Mouse (Mus musculus) embryonic facial prominence, embryonic 14.5 days (tissue): ENCODE results near the gene Hebp1. TPM values are rescaled to one million over a fixed set of nuclear protein-coding genes. Genes with fewer than 3 reads are reported as not detected.

ENCODE experiments used
- ATAC-seq: fragments of 200-750 bp; cut with Nextera tagmentation; 2 replicates; pipeline ENCODE4 v1.8.0; 2017; ENCODE audit warnings: low read depth, moderate number of reproducible peaks, moderate TSS enrichment
- DNase-seq: peaks from one replicate; pipeline ENCODE4 v3.0.0-alpha.2; 2015; ENCODE audit warnings: low spot score
- H3K27ac ChIP-seq: fragments of 300-500 bp; sonication (generic); replicated peaks from 2 replicates; pipeline ENCODE4 v1.5.1; 2014; ENCODE audit warnings: low read depth, mild to moderate bottlenecking, low read length, moderate library complexity
- H3K27me3 ChIP-seq: fragments of 300-500 bp; sonication (generic); replicated peaks from 2 replicates; pipeline ENCODE4 v1.6.1; 2014; ENCODE audit warnings: low read length; ENCODE audit not compliant: control insufficient read depth, insufficient read depth
- H3K36me3 ChIP-seq: fragments of 300-500 bp; sonication (generic); 2 replicates; pipeline ENCODE4 v1.6.1; 2014; ENCODE audit warnings: low read length, mixed read lengths; ENCODE audit not compliant: control insufficient read depth, insufficient read depth
- H3K4me1 ChIP-seq: fragments of 300-500 bp; sonication (generic); 2 replicates; pipeline ENCODE4 v1.6.1; 2014; ENCODE audit warnings: antibody characterized with exemption, low read length; ENCODE audit not compliant: control insufficient read depth, insufficient read depth
- H3K4me2 ChIP-seq: fragments of 300-500 bp; sonication (generic); 2 replicates; pipeline ENCODE4 v1.6.1; 2014; ENCODE audit warnings: low read depth, mild to moderate bottlenecking, low read length, moderate library complexity, mixed read lengths
- H3K4me3 ChIP-seq: fragments of 300-500 bp; sonication (generic); 2 replicates; pipeline ENCODE4 v1.5.1; 2014; ENCODE audit warnings: low read depth, mild to moderate bottlenecking, low read length
- H3K9ac ChIP-seq: fragments of 300-500 bp; sonication (generic); 2 replicates; pipeline ENCODE4 v1.6.1; 2014; ENCODE audit warnings: low read depth, mild to moderate bottlenecking, low read length, moderate library complexity, mixed read lengths
- H3K9me3 ChIP-seq: fragments of 300-500 bp; sonication (generic); 2 replicates; pipeline ENCODE4 v1.6.1; 2016; ENCODE audit warnings: low read length; ENCODE audit not compliant: control insufficient read depth
- WGBS: fragments of 180-500 bp; shearing (Covaris S2); extraction: QIAGEN DNeasy Blood & Tissue Kit; methylation state at CpG from one replicate; pipeline ENCODE4 v1.1.7; 2014; 5-methylcytosine and 5-hydroxymethylcytosine counted together
- polyA plus RNA-seq: library from polyadenylated mRNA; unstranded; fragments of >200 nt; fragmentation: Nextera tagmentation; extraction: Ambion mirVana; gene quantifications from 2 replicates; pipeline ENCODE4 v1.2.1, GENCODE M21; 2014

The Hebp1 gene
- polyA plus RNA-seq, 1 experiment from 2014 or later: 7.4 TPM

- 68% methylated on average over 4 of the region's 4 CpGs for WGBS
- H3K36me3 ChIP-seq: no peaks in the 10 kb centered on the region
- H3K4me2 ChIP-seq: no peak overlapping the region
- no peaks in the 10 kb centered on the region for H3K4me1 ChIP-seq
- no peak overlapping the region for H3K27ac ChIP-seq
- H3K4me3 ChIP-seq: no peak overlapping the region
- ATAC-seq (no peak), DNase-seq (no peak)
- H3K9ac ChIP-seq: no peak overlapping the region
- no peaks in the 10 kb centered on the region for H3K9me3 ChIP-seq
- no peaks in the 10 kb centered on the region for H3K27me3 ChIP-seq
Observed at GRCm38 (mm10) chr6:135204869-135205268, 7.0 kb upstream of the Hebp1 start.

- H3K9me3 ChIP-seq: no peaks in the 10 kb centered on the region
- no peak overlapping the region for H3K4me2 ChIP-seq
- no peaks in the 10 kb centered on the region for H3K36me3 ChIP-seq
- H3K9ac ChIP-seq: no peak overlapping the region
- DNase-seq (no peak), ATAC-seq (no peak)
- no peaks in the 10 kb centered on the region for H3K27me3 ChIP-seq
- no peak overlapping the region for H3K4me3 ChIP-seq
- no peaks in the 10 kb centered on the region for H3K4me1 ChIP-seq
- 66% methylated on average over 6 of the region's 6 CpGs for WGBS
- no peak overlapping the region for H3K27ac ChIP-seq
Observed at GRCm38 (mm10) chr6:135203737-135204136, 5.9 kb upstream of the Hebp1 start.

DNA sequence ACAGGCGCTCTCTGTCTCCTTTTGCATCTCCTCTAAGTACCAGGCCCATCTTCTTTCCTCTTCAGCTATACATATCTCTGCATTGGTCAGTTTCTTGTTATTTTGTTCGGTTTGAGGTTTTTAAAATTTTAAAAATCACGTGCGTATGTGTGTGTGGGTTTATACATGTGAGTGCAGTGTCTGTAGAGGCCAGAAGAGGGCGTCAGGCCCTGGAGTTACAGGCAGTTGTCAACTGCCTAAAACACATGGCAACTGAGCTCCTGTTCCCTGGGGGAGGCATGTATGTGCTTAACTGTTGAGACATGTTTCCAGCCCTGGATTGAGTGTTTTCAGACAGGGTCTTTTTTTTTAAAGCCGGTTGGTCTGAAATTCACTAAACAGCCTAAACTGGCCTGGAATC lies 4.8 kb upstream of the Hebp1 start:
- WGBS: 88% methylated on average over 6 of the region's 6 CpGs
- Histone ChIP-seq H3K27ac (no peak overlapping the region), H3K27me3 (no peaks in the 10 kb centered on the region), H3K9ac (no peak overlapping the region), H3K36me3 (no peaks in the 10 kb centered on the region), H3K4me3 (no peak overlapping the region), H3K9me3 (no peaks in the 10 kb centered on the region), H3K4me2 (no peak overlapping the region), H3K4me1 (no peaks in the 10 kb centered on the region)
- ATAC-seq (no peak), DNase-seq (peak; percentile 19)

GRCm38 (mm10) chr6:135200122-135200957 lies 2.5 kb upstream of the Hebp1 start:
- no peak overlapping the region for H3K4me3 ChIP-seq
- no peak overlapping the region for H3K4me2 ChIP-seq
- H3K27me3 ChIP-seq: no peaks in the 10 kb centered on the region
- WGBS: 85% methylated on average over 16 of the region's 16 CpGs
- H3K9me3 ChIP-seq: no peaks in the 10 kb centered on the region
- H3K4me1 ChIP-seq: no peaks in the 10 kb centered on the region
- no peak overlapping the region for H3K9ac ChIP-seq
- DNase-seq: no peak
- ATAC-seq: no peak
- no peak overlapping the region for H3K27ac ChIP-seq
- no peaks in the 10 kb centered on the region for H3K36me3 ChIP-seq

DNA sequence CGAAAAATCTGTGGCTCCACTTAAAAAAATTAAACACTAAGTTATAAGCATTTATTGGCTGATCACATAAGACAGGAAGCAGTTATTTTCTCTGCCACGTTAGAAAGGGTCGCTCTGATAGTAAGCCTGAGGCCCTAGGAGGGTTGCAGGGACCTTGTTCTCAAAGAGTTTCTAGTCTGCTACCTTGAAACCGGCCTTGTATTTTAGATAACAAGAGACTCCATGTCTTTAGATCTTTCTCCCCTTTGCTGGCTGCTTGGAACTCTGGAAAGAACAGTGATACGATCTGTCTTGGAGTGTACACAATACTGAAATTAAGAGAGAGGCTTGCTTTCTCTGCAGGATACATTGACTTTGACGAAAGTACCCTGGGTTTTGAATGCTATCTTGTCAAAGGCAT lies 904 bp upstream of the Hebp1 start:
- 47% methylated on average over 6 of the region's 6 CpGs for WGBS
- no peaks in the 10 kb centered on the region for H3K27me3 ChIP-seq
- H3K36me3 ChIP-seq: no peaks in the 10 kb centered on the region
- H3K4me1 ChIP-seq: no peaks in the 10 kb centered on the region
- DNase-seq (no peak), ATAC-seq (no peak)
- peak overlapping the region; percentile 89 for H3K4me3 ChIP-seq
- H3K9ac ChIP-seq: peak overlapping the region; percentile 82; the same call in 1 of the 2 replicates
- H3K4me2 ChIP-seq: peak overlapping the region; percentile 93
- no peak overlapping the region for H3K27ac ChIP-seq
- no peaks in the 10 kb centered on the region for H3K9me3 ChIP-seq

GRCm38 (mm10) chr6:135197446-135197845 lies 376 bp downstream of the Hebp1 start:
- no peak for ATAC-seq
- 16% methylated on average over 7 of the region's 7 CpGs for WGBS
- H3K4me3 ChIP-seq: peak overlapping the region; percentile 89

GRCm38 (mm10) chr6:135196707-135197106 lies 1.1 kb downstream of the Hebp1 start:
- WGBS: 76% methylated on average over 8 of the region's 8 CpGs
- no peaks in the 10 kb centered on the region for H3K4me1 ChIP-seq
- no peak overlapping the region for H3K4me3 ChIP-seq

More at GRCm38 (mm10) chr6:135197446-135197845, 376 bp downstream of the Hebp1 start:
- H3K4me2 ChIP-seq: peak overlapping the region; percentile 93
- DNase-seq: no peak
- peak overlapping the region; percentile 82 for H3K9ac ChIP-seq
- H3K9me3 ChIP-seq: no peaks in the 10 kb centered on the region
- no peaks in the 10 kb centered on the region for H3K27me3 ChIP-seq
- no peaks in the 10 kb centered on the region for H3K36me3 ChIP-seq
- H3K4me1 ChIP-seq: no peaks in the 10 kb centered on the region
- no peak overlapping the region for H3K27ac ChIP-seq

DNA sequence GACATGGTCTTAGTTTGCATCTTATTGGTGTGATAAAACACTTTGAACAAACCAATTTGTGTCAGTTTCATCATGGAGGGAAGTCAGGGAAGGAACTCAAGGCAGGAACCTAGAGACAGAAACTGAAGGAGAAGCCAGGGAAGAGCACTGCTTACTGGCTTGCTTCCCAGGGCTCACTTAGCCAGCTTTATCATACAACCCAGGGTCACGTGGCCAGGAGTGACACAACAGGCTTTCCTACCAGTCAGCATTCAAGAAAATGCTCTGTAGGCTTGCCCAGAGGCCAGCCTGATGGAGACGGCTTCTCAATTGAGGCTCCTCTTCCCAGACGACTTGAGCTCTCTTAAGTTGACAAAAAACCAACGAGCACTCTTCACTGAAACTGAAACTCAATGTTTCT lies 2.9 kb downstream of the Hebp1 start:
- Histone ChIP-seq H3K4me1 (no peaks in the 10 kb centered on the region), H3K4me3 (no peak overlapping the region), H3K9me3 (no peaks in the 10 kb centered on the region), H3K27me3 (no peaks in the 10 kb centered on the region), H3K4me2 (no peak overlapping the region), H3K36me3 (no peaks in the 10 kb centered on the region), H3K27ac (no peak overlapping the region), H3K9ac (no peak overlapping the region)
- 72% methylated on average over 4 of the region's 4 CpGs for WGBS
- no peak for ATAC-seq
- no peak for DNase-seq

More at GRCm38 (mm10) chr6:135196707-135197106, 1.1 kb downstream of the Hebp1 start:
- Histone ChIP-seq H3K27me3 (no peaks in the 10 kb centered on the region), H3K9ac (no peak overlapping the region), H3K9me3 (no peaks in the 10 kb centered on the region), H3K4me2 (no peak overlapping the region), H3K36me3 (no peaks in the 10 kb centered on the region), H3K27ac (no peak overlapping the region)
- DNase-seq (no peak), ATAC-seq (no peak)

- Histone ChIP-seq H3K9ac (no peak overlapping the region), H3K27me3 (no peaks in the 10 kb centered on the region), H3K9me3 (no peaks in the 10 kb centered on the region), H3K4me2 (no peak overlapping the region), H3K4me3 (no peak overlapping the region), H3K36me3 (no peaks in the 10 kb centered on the region), H3K27ac (no peak overlapping the region), H3K4me1 (no peaks in the 10 kb centered on the region)
- peak; percentile 27 for DNase-seq
- 27% methylated on average over 4 of the region's 4 CpGs for WGBS
- ATAC-seq: no peak
Observed at GRCm38 (mm10) chr6:135193733-135194132, 4.1 kb downstream of the Hebp1 start.
